Mouse (Mus musculus) T-helper 2 cell (primary cell): ENCODE measurements around the gene Jmy.
"Not testable (repeated sequence)": the region's sequence is repeated elsewhere in the genome, so short reads cannot be mapped to it uniquely, and the experiment has no call there.

Experiments used
- in situ Hi-C: fragments of 300-600 bp; cut with MboI, MseI; formaldehyde crosslinking; loops from one replicate; pipeline ENCODE4 v1.15.1; 2025; ENCODE audit warnings: high pct_unique_total_duplicates

The Jmy gene

GRCm38 (mm10) chr13:93499167-93499972, at the start of gene Jmy:
TSS of gene Jmy (minus strand) at chr13:93499808.
- in situ Hi-C loops: no loop called here

GRCm38 (mm10) chr13:93547641-93548040, 48.0 kb upstream of the Jmy start:
- in situ Hi-C loops: no loop called here

- in situ Hi-C loops: no loop called here
These were observed 46.4 kb upstream of the Jmy start for GRCm38 (mm10) chr13:93546011-93546410.

GRCm38 (mm10) chr13:93544274-93544673, 44.7 kb upstream of the Jmy start:
- in situ Hi-C loops: no loop called here

GRCm38 (mm10) chr13:93539311-93539710, 39.7 kb upstream of the Jmy start:
- in situ Hi-C loops: no loop called here

- in situ Hi-C loops: no loop called here
These were observed 19.2 kb upstream of the Jmy start for GRCm38 (mm10) chr13:93518753-93519319.

- in situ Hi-C loops: no loop called here
These were observed 17.6 kb upstream of the Jmy start for GRCm38 (mm10) chr13:93517223-93517622.

- in situ Hi-C loops: no loop called here
These were observed 14.6 kb upstream of the Jmy start for GRCm38 (mm10) chr13:93514000-93514795.

- in situ Hi-C loops: no loop called here
These were observed 11.0 kb upstream of the Jmy start for GRCm38 (mm10) chr13:93510447-93511180.

GRCm38 (mm10) chr13:93506920-93507319, 7.3 kb upstream of the Jmy start:
- in situ Hi-C loops: not testable (repeated sequence)

GRCm38 (mm10) chr13:93501724-93502123, 2.1 kb upstream of the Jmy start:
- in situ Hi-C loops: no loop called here

GRCm38 (mm10) chr13:93499973-93500633, 495 bp upstream of the Jmy start:
- in situ Hi-C loops: no loop called here

- in situ Hi-C loops: no loop called here
These were observed 1.1 kb downstream of the Jmy start for GRCm38 (mm10) chr13:93498211-93499166.

GRCm38 (mm10) chr13:93496977-93497376, 2.6 kb downstream of the Jmy start:
- in situ Hi-C loops: no loop called here

GRCm38 (mm10) chr13:93488510-93488909, 11.1 kb downstream of the Jmy start:
- in situ Hi-C loops: loop anchor here (10.0 kb wide), 1 partner anchor 144 kb away; no protein-coding TSS in a partner anchor

GRCm38 (mm10) chr13:93487734-93488133, 11.9 kb downstream of the Jmy start:
- in situ Hi-C loops: loop anchor here (10.0 kb wide), 1 partner anchor 143 kb away; no protein-coding TSS in a partner anchor

- in situ Hi-C loops: loop anchor here (10.0 kb wide), 1 partner anchor 139 kb away; no protein-coding TSS in a partner anchor
These were observed 15.3 kb downstream of the Jmy start for GRCm38 (mm10) chr13:93484276-93484675.

GRCm38 (mm10) chr13:93481110-93481509, 18.5 kb downstream of the Jmy start:
- in situ Hi-C loops: loop anchor here (10.0 kb wide), 1 partner anchor 136 kb away; no protein-coding TSS in a partner anchor

GRCm38 (mm10) chr13:93478344-93478743, 21.3 kb downstream of the Jmy start:
- in situ Hi-C loops: no loop called here

- in situ Hi-C loops: no loop called here
These were observed 31.3 kb downstream of the Jmy start for GRCm38 (mm10) chr13:93468355-93468754.
